Mouse (Mus musculus) heart, adult 2 months (tissue): ENCODE data around the gene Ispd.
A peak's percentile ranks its signal among the peaks of the same experiment; 100 is the strongest.

Experiments
- CTCF ChIP-seq: fragments of 200-600 bp; IDR thresholded peaks from 2 replicates; pipeline ENCODE4 v1.8.1; 2022; ENCODE audit warnings: antibody characterized with exemption, mild to moderate bottlenecking, moderate library complexity
- EP300 ChIP-seq: fragments of 200-500 bp; IDR thresholded peaks from 2 replicates; pipeline ENCODE4 v1.6.1; 2011; ENCODE audit warnings: low read depth, low read length, control low read depth; ENCODE audit not compliant: insufficient read depth
- POLR2A ChIP-seq: fragments of 200-500 bp; IDR thresholded peaks from 2 replicates; pipeline ENCODE4 v1.6.1; 2011; ENCODE audit warnings: mild to moderate bottlenecking, low read depth, low read length, control low read depth; ENCODE audit not compliant: insufficient read depth

- TF ChIP-seq CTCF (peak; percentile 86), POLR2A (no peak), EP300 (0 out of 2 replicates have a peak, but pooled peaks have one; percentile 18)
Measured at GRCm38 (mm10) chr12:36713866-36714662, 332.8 kb downstream of the Ispd start.
